Mouse (Mus musculus) neural tube, embryonic 12.5 days (tissue): ENCODE measurements around the gene Smg7. TPM values are rescaled to one million over a fixed set of nuclear protein-coding genes. Genes with fewer than 3 reads are reported as not detected.
A peak's percentile ranks its signal among the peaks of the same experiment; 100 is the strongest.

Experiments used
- ATAC-seq: fragments of 200-750 bp; cut with Nextera tagmentation; 2 replicates; pipeline ENCODE4 v1.8.0; 2017; ENCODE audit warnings: low read depth, mild to moderate bottlenecking, moderate TSS enrichment, moderate library complexity; ENCODE audit not compliant: low FRiP score
- H3K27ac ChIP-seq: fragments of 300-500 bp; sonication (generic); 2 replicates; pipeline ENCODE4 v1.5.1; 2016
- H3K27me3 ChIP-seq: fragments of 300-500 bp; sonication (generic); replicated peaks from 2 replicates; pipeline ENCODE4 v1.6.1; 2016; ENCODE audit warnings: mild to moderate bottlenecking
- H3K36me3 ChIP-seq: fragments of 300-500 bp; sonication (generic); 2 replicates; pipeline ENCODE4 v1.6.1; 2016; ENCODE audit warnings: mild to moderate bottlenecking
- H3K4me1 ChIP-seq: fragments of 300-500 bp; sonication (generic); 2 replicates; pipeline ENCODE4 v1.6.1; 2016
- H3K4me2 ChIP-seq: fragments of 300-500 bp; sonication (generic); replicated peaks from 2 replicates; pipeline ENCODE4 v1.6.1; 2016; ENCODE audit warnings: mild to moderate bottlenecking
- H3K4me3 ChIP-seq: fragments of 300-500 bp; sonication (generic); 2 replicates; pipeline ENCODE4 v1.5.1; 2016
- H3K9ac ChIP-seq: fragments of 300-500 bp; sonication (generic); 2 replicates; pipeline ENCODE4 v1.6.1; 2016; ENCODE audit warnings: mild to moderate bottlenecking
- H3K9me3 ChIP-seq: fragments of 300-500 bp; sonication (generic); 2 replicates; pipeline ENCODE4 v1.6.1; 2016; ENCODE audit warnings: mild to moderate bottlenecking
- WGBS: fragments of 180-500 bp; shearing (Covaris S2); methylation state at CpG from one replicate; pipeline ENCODE4 v1.1.7; 2016; 5-methylcytosine and 5-hydroxymethylcytosine counted together
- polyA plus RNA-seq: library from polyadenylated mRNA; unstranded; fragments of >200 nt; fragmentation: Nextera tagmentation; extraction: Ambion mirVana; gene quantifications from 2 replicates; pipeline ENCODE4 v1.2.1, GENCODE M21; 2016

Gene Smg7
- polyA plus RNA-seq, 1 experiment from 2014 or later: 38.6 TPM

DNA sequence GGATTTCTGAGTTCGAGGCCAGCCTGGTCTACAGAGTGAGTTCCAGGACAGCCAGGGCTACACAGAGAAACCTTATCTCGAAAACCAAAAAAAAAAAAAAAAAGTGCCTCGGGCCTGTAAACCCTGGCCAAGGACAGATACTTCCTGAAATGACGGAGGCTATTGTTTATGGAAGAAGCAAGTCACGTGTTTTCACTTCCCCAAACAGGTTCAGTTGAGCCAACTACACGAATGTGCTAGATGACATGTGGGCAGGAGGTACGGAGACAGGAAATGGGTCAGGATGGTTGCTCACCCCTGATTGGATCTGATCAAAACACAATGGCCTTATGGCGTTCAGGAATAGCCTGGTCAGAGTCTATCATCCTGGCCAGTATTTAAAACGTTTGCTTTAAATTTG is 104.3 kb downstream of the Smg7 start:
- H3K4me3 ChIP-seq: no peak overlapping the region
- ATAC-seq: no peak
- WGBS: 82% methylated on average over 9 of the region's 9 CpGs

DNA sequence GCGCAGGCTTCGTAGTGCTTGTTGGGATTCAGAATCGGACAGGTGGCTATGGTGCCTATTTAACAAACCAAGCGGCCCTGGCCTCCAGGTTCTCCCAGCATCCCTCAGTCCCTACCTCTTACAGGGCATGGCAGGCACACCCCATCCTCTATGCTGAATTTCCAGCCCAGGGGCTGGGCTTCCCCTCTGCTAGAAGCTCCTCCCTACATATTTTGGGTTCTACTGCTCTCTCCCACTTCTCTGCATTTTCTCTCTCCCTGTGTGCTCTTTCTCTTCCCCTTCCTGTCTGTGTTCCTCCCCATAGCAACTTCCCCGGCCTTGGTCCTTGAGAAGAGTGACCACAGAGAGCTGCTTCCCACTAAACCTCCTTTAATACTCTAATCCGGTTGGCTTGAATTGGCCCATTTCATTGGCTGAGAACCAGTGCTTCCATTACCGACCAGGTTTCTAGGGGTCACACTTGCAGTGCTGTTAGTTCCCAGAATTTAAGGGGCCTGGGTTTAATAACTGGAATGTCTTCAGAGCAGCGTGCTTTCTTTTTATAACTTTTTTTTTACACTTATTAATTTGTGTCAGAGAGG is 105.7 kb downstream of the Smg7 start:
- Histone ChIP-seq H3K27me3 (no peaks in the 10 kb centered on the region), H3K36me3 (no peaks in the 10 kb centered on the region), H3K9me3 (no peaks in the 10 kb centered on the region), H3K4me2 (no peak overlapping the region), H3K4me3 (no peak overlapping the region), H3K9ac (no peak overlapping the region), H3K4me1 (peaks cover 24% of the 10 kb centered on the region), H3K27ac (no peak overlapping the region)
- 90% methylated on average over 8 of the region's 8 CpGs for WGBS
- ATAC-seq: no peak

More for the DNA sequence above, 104.3 kb downstream of the Smg7 start:
- H3K36me3 ChIP-seq: no peaks in the 10 kb centered on the region
- peaks cover 15% of the 10 kb centered on the region for H3K4me1 ChIP-seq
- H3K4me2 ChIP-seq: no peak overlapping the region
- H3K9ac ChIP-seq: no peak overlapping the region
- H3K27me3 ChIP-seq: no peaks in the 10 kb centered on the region
- no peak overlapping the region for H3K27ac ChIP-seq
- no peaks in the 10 kb centered on the region for H3K9me3 ChIP-seq

DNA sequence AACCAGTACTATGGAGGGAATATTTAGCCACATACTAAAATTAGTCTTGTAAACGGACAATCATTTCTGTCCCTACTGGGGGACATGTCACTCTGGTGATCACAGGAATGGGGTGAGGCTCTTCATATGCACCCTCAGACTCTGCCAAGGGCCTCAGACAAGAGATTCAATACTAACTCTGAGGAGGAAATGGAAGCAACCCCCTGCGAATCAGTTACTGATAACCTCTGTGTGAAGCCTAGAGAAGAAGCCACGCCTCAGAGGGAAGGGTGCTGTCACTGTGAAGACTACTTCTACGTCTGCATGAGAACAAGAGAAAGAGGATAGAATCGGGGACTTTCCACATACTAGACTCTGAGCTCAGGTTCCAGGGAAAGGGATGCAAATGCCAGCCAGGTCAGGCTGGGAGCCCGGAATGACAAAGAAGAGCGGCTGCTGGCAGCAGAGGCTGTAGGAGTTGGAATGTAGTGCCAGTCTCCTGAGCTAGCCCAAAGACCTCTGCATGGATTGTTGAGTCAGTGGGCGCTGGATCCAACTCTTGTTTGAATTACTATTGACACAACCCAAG is 106.7 kb downstream of the Smg7 start:
- Histone ChIP-seq H3K27me3 (no peaks in the 10 kb centered on the region), H3K4me1 (peaks cover 32% of the 10 kb centered on the region), H3K4me3 (no peak overlapping the region), H3K9ac (no peak overlapping the region), H3K36me3 (no peaks in the 10 kb centered on the region), H3K4me2 (no peak overlapping the region), H3K27ac (no peak overlapping the region), H3K9me3 (no peaks in the 10 kb centered on the region)
- 82% methylated on average over 8 of the region's 8 CpGs for WGBS
- ATAC-seq: no peak

DNA sequence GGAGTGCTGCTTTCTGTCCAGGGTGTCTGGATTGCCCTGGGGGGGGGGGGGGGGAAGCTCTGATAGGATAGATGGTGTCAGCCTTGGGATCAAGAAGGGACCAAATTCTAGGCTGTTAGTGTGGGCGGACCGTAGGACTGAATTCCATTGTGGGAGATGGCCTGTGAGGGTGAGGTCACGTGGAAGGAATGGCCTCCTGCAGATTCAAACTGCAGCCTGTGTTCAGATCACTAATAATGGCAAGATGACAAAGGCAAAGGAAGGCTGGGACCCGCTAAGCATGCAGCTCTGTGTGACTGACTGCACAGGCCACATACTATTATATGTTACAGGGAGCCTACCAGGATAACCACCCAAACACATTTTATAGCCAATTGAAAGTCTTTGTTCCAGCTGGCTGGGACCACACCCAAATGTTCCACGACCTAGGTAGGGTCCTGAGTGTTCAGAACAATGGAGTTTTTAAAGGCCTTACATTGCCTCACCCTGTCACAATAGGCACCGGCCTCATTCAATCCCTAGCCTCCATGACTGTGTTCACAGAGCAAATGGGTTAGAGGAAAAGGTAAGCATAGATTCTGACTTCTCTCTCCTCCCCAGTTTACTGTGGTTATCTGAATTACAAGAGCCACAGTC is 108.8 kb downstream of the Smg7 start:
- H3K9me3 ChIP-seq: no peaks in the 10 kb centered on the region
- no peaks in the 10 kb centered on the region for H3K36me3 ChIP-seq
- ATAC-seq: 0 out of 2 replicates have a peak, but pooled peaks have one; percentile 9
- H3K4me3 ChIP-seq: no peak overlapping the region
- H3K9ac ChIP-seq: no peak overlapping the region
- no peak overlapping the region for H3K27ac ChIP-seq
- no peaks in the 10 kb centered on the region for H3K27me3 ChIP-seq
- 14% methylated on average over 6 of the region's 6 CpGs for WGBS
- no peak overlapping the region for H3K4me2 ChIP-seq
- peaks cover 28% of the 10 kb centered on the region for H3K4me1 ChIP-seq

DNA sequence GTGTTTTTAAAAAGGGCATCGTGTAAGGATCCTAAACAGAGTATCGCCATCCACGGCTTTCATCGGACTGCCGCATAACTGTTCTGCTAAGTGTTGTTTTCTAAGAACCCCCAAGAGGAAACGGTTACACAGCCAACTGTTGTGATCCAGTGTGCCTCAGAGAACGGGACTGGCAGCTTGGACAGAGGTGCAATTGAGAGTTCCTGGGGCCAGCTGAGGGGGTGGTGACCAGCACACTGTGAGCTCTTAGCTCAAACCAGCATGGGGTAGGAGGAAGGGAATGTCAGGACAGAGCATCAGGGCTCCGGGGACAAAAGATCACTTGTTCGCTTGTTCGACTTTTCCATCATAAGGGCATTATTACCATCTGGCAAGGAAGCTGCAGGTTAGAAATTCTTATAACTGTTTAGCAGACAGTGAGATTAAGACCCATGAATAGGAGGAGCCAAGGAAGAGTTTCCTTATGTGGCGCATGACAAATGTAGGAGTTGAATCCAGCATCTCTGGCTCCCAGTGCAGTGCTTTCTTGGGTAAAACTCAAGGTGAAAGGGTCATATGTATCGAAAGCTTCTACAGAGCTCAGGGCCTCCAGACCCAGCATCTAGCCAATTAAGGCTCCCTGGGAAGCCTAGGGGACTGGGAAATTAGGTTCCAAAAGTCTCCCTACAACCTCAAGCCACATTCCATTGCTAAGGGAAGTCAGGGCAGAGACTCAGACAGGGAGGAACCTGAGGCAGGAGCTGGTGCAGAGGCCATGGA is 109.5 kb downstream of the Smg7 start:
- H3K9ac ChIP-seq: 0 out of 2 replicates have a peak overlapping the region, but pooled peaks have one; percentile 13
- WGBS: 9% methylated on average over 12 of the region's 12 CpGs
- ATAC-seq: peak; percentile 52

DNA sequence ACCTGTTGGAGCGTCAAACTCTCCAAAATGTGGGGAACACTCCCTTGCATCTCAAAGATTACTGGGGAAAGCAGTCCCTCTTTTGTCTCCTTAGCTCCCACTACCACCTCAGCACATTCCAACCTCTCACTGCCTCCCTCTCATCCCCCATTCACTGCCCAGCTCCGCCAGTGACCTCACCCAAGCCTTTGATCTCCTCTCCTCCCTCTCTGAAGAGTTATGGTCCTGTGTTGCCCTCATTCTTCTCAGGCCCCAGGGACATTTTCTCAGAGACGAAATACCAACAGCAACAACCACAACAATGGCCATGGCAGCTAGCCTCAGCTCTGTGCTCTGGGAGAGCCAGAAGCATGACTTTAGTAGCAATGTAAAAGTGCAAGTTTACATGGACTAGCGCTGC is 111.2 kb downstream of the Smg7 start:
- H3K4me2 ChIP-seq: no peak overlapping the region
- 11% methylated on average over 4 of the region's 4 CpGs for WGBS
- H3K9ac ChIP-seq: no peak overlapping the region
- no peak overlapping the region for H3K4me3 ChIP-seq
- no peaks in the 10 kb centered on the region for H3K36me3 ChIP-seq
- ATAC-seq: no peak
- no peak overlapping the region for H3K27ac ChIP-seq
- no peaks in the 10 kb centered on the region for H3K27me3 ChIP-seq
- H3K9me3 ChIP-seq: no peaks in the 10 kb centered on the region
- peaks cover 28% of the 10 kb centered on the region for H3K4me1 ChIP-seq

More for the DNA sequence above, 109.5 kb downstream of the Smg7 start:
- no peaks in the 10 kb centered on the region for H3K36me3 ChIP-seq
- H3K27me3 ChIP-seq: no peaks in the 10 kb centered on the region
- H3K9me3 ChIP-seq: no peaks in the 10 kb centered on the region
- H3K4me3 ChIP-seq: no peak overlapping the region
- peaks cover 28% of the 10 kb centered on the region for H3K4me1 ChIP-seq
- no peak overlapping the region for H3K27ac ChIP-seq
- 0 out of 2 replicates have a peak overlapping the region, but pooled peaks have one; percentile 22 for H3K4me2 ChIP-seq

DNA sequence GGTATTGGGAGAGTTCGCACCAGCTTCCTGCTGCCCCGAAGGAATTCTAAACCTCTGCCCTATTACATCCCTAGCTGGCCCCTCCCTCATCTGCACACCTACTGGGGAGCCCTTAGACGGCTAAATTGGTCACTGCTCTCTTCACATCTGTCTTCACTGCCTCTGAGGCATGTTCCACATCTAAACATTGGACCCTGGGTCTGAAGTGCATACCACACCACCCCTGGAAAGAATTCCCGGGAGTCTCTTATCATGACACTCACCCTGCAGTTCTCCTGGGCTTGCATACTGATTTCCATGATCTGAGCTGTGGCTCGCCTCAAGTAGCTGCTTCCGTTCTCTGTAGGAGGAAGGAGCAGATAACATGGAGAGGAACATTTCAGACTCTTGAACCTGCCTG is 111.6 kb downstream of the Smg7 start:
- no peak overlapping the region for H3K9ac ChIP-seq
- H3K36me3 ChIP-seq: no peaks in the 10 kb centered on the region
- no peaks in the 10 kb centered on the region for H3K9me3 ChIP-seq
- no peak overlapping the region for H3K4me2 ChIP-seq
- H3K4me3 ChIP-seq: no peak overlapping the region
- peaks cover 28% of the 10 kb centered on the region for H3K4me1 ChIP-seq
- H3K27me3 ChIP-seq: no peaks in the 10 kb centered on the region
- WGBS: 6% methylated on average over 6 of the region's 6 CpGs
- H3K27ac ChIP-seq: no peak overlapping the region
- no peak for ATAC-seq

DNA sequence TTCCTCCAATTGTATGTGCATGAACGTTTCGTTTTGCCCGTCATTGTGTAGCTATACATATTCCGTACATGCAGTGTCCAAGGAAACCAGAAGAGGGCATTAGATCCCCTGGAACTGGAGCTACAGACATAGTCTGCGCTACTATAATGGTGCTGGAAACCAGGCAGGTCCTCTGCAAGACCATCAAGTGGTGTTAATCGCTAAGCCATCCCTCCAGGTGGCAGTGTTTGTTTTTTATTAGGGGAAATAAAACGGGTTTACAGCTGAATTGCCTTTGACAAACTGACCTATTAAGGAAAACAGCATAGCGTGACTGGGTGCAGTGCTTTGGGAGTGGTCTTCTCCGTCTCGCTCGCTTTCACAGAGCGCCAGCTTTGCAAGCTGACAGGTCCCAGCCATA is 112.2 kb downstream of the Smg7 start:
- Histone ChIP-seq H3K4me3 (no peak overlapping the region), H3K36me3 (no peaks in the 10 kb centered on the region), H3K9me3 (no peaks in the 10 kb centered on the region), H3K27me3 (no peaks in the 10 kb centered on the region), H3K9ac (no peak overlapping the region), H3K4me2 (no peak overlapping the region), H3K27ac (no peak overlapping the region), H3K4me1 (peaks cover 28% of the 10 kb centered on the region)
- ATAC-seq: 0 out of 2 replicates have a peak, but pooled peaks have one; percentile 44
- WGBS: 7% methylated on average over 12 of the region's 12 CpGs

DNA sequence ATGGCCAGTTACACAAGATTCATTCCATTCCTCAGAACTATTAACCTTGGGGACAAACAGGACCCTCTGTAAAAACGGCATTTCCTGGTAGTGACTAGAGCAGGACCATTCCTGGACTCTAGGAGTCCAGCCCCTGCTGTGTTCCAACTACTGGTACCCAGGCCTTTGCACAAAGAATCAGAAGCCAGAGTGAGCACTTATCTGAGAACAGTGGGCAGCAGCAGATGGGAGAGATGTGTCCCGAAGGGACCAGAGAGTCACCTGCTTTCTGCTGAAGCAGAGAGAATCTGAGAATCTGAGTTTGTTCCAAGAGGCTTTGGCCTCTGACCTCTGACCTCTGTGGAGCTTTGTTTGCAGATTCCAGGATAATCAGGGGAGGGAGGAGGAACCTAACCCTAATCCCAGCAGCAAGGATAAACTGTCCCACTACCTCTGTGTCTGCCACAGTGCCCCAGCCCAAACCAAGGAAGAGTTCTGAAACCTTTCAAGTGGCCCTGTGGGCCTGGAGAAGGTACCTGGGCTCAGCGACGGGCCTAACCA is 114.3 kb downstream of the Smg7 start:
- Histone ChIP-seq H3K27ac (no peak overlapping the region), H3K9me3 (no peaks in the 10 kb centered on the region)
- WGBS: 46% methylated on average over 4 of the region's 4 CpGs

More for the DNA sequence above, 114.3 kb downstream of the Smg7 start:
- Histone ChIP-seq H3K9ac (no peak overlapping the region), H3K4me3 (no peak overlapping the region), H3K27me3 (no peaks in the 10 kb centered on the region), H3K36me3 (no peaks in the 10 kb centered on the region), H3K4me2 (no peak overlapping the region), H3K4me1 (peaks cover 20% of the 10 kb centered on the region)
- ATAC-seq: no peak

Other genes starting within 250 kb of the Smg7 start
- gene Apobec4, start 152.1 kb downstream of the Smg7 start, polyA plus RNA-seq: not detected in 2 replicates
- gene Rgl1, start 136.3 kb downstream of the Smg7 start, polyA plus RNA-seq: 22.7 and 24.8 TPM in 2 replicates
- gene Arpc5, start 136.1 kb downstream of the Smg7 start, polyA plus RNA-seq: 294 and 320 TPM in 2 replicates
- 3.0 and 4.0 TPM in 2 replicates for gene Ncf2, start 102.5 kb downstream of the Smg7 start, polyA plus RNA-seq
- gene Nmnat2, start 52.3 kb upstream of the Smg7 start, polyA plus RNA-seq: 51.1 and 52.2 TPM in 2 replicates